Mouse (Mus musculus) CD4-positive helper T cell, adult 2 months (primary cell): ENCODE results near the gene St5.

Experiments
- DNase-seq: peaks from one replicate; pipeline ENCODE4 v3.0.0-alpha.2; 2012; ENCODE audit warnings: low read depth, missing footprints, low spot score

St5 gene

DNA sequence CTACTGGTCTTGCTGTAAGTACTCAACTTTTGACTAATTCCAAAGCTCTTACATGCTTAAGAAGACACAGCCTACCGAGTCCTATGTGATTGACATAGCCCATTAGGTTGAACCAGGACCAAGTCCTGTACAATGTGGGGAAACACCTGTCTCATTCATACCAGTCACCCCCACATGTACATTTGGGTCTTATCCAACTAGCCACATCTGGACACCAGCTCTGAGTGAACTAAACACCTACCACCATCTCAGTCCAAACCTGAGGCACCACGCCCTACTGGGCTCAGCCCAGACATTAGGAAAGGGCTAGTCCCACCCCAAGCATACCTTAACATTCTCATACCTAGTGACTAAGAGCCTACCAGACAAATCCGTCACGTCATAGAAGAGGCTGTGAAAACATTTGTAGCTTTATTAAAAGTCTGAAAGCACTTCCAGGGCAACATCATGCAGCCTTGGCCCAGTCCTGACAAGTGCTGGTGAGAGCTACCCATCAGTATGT, 135.0 kb downstream of the St5 start:
- DNase-seq = no peak

DNA sequence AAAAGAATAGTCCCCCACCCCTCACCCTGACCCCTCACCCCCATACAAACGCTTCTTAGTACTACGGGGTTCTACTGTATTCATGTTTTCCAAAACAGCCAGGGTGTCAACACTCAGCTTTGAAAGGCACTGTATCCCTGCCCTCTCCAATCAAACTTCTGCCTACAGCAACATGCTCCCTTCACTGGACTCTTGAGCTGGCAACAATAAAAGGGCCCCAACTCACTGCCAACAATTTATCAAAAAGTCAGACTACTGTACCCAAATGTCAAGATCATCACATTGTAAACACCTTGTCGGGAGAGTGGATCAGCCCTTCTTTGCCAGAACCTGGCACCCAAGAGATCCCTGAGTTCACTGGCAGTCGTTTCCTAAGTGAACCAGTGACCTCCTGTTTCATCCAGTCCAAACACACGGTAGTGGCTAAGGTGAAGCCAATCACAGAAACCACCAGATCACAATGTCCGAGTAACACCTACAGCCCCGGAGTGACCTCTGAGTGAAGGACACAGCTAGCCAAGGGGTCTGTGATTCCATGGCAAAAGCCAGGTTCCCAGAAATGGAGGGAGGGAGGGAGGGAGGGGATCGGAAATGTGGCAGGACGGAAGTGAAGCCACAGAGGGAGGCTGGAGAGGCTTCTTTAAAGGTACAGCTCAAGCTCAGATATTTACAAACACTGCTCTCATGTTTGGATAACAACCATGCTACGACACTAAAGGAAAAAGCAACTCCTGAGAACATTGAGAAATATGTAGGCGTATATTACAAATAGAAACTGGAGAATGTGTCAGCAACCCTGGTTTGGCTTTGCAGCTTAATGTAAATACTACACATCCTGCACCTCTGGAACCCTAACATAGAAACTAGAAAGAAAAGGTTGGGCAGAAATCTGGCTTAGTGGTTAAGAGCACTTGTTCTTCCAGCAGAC, 136.3 kb downstream of the St5 start:
- no peak for DNase-seq

DNA sequence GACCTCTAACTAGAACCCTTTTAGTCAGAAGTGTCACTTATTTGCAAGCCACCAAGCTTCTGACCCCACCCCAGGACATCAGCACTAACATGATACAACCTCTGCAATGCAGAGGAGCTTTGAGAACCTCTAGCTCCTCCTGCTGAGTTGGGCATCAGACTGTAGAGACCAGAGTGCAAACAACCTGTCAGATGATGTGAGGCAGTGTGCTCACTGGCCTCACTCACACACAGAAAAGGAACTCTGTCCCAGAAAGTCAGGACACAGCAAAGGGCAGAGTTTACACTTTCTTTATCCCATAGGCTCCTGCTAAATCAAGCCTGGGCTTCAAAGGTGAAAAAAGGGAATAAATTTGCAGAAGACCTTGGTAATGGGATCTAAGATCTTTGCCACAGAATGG, 137.1 kb downstream of the St5 start:
- DNase-seq = no peak

DNA sequence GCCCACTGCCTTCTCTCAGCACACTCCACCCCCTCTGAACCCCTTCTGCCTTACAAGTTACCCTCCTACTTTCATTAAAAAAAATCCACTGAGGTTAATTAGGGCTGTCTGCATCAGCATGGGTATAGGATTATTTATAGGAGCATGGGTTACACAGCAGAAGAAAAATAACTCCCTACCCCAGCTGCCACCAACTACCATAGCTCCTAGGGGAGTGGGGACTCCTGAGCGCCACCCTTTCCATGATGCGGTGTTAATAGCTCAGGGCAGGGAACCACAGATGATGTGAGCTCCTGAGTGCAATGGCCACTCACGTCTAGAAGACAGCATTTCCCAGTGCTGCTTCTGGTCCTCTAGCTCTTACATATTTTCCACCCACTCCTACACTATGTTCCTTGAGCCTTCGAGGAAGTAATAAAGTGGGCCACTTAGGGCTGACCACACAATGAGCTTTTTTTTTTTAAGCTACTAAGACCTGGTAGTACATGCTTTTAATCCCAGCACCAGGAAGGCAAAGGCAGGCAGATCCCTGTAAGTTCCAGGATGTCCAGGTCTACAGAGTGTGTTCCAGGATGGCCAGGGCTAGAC, 139.5 kb downstream of the St5 start:
- DNase-seq = no peak

DNA sequence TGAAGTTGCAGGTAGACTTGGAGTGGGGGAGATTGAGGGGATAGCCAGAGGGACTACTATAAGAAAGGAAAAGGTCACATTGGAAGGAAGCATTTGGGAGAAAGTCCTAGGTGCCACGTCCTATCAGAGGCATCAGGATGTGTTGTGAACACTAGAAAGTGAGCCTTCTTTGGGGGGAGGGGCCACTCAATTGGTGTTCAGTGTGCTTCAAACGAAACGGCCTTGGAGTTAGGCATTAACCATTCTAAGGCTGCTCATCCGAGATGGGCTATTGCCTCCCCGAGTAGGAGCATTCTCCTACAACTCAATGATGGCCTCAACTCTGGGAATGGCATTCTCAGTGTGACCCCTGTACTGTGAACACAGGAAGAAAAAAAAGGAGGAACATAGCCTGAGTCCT, 140.7 kb downstream of the St5 start:
- DNase-seq = no peak

DNA sequence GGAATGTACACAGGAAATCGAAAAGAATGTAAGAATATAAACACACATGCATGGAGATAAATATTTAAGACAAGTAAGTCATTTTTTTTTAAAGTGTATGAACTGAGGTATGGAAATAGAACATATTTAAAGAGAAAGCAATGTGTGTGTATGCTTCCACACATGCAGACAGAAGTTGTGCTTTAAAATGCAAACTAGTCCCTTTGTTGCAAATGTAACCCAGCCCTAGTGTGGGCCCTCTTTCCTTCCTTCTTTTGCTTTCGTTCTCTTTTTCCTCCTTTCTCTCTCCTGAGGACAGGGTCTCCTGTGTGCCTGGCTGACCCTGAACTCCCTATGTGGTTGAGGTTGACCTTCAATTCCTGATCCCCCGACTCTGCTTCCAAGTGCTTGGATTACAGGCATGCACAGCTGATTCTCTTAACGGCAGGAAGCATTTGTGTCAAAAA, 141.2 kb downstream of the St5 start:
- no peak for DNase-seq

DNA sequence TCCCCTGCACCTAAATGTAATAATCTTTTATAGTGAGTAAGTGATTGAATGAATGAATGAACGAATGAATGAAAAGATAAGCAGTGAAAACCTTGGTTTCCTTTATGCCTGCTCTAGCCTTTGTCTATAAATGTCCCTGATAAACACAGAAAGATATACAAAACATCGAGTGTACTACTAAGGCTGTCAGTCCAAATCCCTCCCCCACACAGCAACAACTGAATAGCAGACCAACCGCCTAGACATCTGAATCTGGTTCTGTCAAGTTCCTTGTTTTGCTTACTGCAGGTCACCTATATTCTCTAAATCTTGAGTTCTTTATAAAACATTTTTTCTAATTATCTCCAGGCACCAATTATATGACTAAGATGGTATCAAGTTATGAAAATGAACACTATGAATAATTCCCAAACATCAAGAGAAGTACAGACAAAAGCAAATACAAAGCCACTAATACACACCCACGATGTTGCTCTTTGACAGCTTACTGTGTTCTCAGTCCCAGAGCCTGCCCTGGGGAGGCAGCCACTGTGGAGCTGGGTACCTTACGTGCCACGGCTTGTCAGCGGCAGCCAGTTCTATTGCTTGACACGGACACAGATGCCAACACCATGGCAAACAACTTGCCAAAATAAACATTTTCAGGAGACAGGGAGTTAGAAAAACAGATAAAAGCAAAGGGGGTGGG, 141.8 kb downstream of the St5 start:
- DNase-seq = no peak

DNA sequence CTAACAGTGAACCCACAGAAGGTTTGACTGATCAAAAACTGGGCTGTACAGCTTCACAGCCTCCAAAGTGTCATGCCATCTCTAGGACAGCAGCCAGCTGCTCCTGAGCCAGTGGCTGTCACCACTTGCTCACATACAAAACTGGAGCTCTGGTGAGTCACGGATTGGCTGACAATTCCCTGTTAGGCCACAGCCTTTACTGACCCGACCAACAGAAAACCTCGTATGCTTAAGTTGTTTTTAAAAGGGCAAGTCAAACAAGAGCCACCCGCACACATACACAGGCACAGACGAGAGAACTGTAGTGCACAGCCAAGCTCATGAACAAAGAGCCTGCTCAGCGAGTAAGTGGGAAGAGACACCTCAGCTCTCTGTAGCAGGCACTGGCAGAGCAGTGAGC, 143.9 kb downstream of the St5 start:
- no peak for DNase-seq

DNA sequence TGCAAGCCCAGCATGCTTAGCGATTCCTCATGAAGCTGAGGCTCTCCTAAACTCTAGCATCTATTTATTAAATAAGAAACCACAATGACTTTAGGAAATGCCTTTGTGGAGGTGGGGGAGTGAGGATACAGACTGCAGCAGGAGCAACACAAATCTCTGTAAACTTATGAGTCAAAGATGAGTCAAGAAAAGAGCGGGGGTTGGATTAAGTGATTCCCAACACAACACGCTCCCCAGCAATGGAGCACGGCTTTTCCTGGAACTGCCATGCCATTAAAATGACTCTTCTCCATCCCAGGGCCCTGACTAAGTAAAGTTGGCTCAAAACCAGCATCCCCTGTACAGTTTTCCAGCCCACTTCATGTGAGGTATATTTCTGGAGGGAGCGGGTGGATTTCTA, 156.7 kb downstream of the St5 start:
- DNase-seq = no peak

DNA sequence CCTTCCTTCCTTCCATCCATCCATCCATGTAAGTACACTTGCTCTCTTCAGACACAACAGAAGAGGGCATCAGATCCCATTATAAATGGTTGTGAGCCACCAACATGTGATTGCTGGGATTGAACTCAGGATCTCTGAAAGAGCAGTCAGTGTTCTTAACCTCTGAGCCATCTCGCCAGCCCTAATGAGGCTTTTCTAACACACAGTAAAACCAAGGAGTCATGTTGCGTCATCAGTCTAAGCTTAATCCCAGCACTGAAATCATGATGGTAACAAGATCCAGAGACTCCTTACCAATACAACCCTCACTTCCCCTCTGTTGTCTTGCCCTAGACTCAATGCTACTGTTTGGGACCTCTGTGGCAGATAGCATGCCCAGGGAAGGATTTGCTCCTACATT, 157.2 kb downstream of the St5 start:
- no peak for DNase-seq

DNA sequence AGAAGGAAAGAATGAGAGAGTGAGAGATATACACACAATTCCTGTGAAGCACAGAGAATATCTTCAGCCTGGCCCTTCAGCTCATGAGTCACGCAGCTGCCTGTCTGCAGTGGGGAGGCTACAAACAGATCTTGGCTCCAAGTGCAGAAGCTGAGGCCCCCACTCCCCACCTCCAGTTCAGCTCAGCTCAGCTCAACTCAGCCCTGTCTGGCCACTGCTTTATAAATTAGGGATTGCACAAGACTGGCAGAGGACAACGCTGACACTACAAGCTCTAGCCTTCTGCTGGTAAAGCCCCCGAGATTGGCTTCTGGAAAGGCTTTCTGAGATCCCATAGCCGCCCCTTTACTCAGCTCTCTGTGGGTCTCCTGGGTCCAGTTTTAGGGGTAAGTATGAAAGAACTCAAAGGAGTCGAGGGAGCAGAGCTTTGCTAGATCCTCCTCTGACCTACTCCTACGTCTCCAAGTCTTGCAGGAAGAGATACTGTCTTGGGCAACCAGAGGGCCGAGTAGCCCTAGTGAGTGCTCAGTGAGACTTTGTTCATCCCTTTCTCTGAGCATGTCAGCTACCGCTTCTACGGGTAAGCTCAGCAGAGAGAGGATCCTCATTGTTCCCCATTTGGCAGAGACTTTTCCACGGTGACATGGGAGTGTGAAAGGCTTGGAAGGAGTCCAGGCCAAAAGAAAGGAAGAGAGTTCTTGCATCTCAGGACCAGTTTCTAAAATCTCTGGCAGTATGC, 158.0 kb downstream of the St5 start:
- DNase-seq = no peak

DNA sequence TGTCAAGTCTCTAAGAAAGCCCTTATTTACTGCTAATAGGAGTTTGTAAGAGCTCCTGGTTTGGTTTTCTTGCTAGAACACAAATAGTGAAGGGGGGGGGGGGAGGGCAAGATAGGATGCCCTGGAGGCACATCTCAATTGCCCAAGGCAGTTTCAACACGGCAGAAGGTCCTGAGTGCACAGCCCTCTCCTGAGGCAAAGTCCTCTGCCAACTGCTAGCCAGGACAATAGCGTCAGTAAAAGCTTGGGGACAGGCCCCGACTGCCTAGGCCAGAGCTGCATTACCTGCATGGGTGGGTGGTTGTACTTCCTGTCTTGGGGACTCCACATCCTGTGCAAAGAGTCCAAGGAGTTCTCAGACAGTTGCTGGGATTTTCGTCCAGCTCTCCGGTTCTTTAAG, 158.6 kb downstream of the St5 start:
- DNase-seq = no peak

DNA sequence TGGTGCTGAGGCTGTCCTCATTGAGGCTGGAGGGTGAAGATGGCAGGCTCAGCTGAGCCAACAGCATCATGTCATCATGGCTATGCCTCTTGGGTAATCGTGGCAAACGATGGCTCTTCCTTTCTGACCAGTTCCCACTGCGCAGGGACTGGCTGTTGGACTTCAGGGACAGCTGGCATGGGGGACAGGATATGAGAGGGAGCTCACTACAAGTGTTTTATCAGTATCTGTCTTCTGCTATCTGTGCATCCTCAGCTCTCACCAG, 161.1 kb downstream of the St5 start:
- no peak for DNase-seq

DNA sequence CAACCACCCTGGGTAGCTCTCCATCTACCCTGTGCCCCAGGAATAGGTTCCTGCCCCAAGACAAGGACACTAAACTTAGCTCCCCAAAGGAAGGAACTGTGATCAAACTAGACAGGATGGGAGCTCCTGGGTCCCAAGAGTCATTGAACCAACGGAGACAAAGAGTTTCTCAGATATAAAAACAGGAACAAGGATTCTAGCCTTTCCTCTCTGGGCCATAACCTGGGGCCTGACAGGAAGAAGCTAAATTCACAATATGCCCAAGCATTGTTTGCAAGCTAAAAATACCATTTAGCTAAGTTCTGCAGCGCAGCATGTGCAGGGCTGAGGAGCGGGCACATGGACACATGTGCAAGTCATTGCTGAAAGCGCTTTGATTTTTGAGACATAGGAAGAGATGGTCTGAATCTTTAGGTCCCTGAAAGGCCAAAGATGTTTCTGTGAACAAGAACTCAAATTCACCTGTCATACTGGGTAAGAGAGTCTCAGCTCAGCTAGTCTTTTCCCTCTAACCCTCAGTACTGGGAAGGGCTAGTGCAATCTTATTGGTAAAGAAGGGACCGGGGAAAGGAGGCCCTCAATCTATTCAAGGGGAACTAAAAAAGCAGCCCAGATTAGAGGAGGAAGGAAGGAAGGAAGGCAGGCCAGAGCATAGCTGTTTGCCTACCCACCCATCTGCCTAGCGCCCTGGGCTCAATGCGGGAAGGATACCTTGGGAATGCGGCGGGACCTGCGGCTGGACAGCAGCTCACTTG, 161.6 kb downstream of the St5 start:
- DNase-seq = no peak

DNA sequence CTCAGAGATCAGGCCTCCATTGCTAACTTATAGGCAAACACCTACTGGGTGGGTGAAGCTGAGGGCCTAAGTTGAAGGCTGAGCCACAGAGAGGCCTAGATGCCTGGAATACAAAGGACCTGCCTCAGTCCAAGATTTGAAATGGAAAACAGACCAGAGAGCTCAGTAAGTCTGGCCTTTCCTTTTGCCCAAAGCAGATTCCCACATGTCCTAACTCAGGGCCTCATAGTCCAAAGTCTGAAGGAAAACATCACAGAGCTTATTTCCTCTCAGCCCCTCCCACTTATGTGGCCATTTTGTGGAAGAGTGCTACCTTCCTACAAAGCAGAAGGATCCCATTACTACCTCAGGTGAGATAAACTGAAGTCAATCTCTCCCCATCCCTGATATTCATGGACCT, 162.5 kb downstream of the St5 start:
- no peak for DNase-seq

DNA sequence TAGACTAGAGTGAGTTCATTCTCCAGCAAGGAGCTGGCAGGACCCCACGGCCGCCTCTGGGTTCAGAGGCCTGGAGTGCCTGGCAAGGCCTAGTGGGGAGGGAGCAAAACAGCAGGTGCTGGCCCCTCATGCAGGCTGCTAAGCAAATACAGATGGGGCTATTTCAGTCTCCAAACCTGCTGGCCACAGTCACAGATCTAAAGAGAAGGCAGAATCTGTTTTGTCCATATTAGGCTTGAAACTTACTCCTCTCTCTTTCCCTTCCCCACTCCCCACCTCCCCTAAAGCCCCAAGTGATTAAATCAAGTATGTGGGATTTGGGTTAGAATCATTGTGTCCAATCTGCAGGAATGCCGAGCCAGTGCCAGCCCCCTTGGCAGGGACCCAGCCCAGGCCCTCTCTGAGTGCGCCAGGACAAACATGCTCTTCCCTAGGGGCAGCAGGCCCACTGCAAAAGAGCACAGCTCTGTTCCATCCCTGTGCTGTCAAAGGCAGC, 166.9 kb downstream of the St5 start:
- no peak for DNase-seq

DNA sequence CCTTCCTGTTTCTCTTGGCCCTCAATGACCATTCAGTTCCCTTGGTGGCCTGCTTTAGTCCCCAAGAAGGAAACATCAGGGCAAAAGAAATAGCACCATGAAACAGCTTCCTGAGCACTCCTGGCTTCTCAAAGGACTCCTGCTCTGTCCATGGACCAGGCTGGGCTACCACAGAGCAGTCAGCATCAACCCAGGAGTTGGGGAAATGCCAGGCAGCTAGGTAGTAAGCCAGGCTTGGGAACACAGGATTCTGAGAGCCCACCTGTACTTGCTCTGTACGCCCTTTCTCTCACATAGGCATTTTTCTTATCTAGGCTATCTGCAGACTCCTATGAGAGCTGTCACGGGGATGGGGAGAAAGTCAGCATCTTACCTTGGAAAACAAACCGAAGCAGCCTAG, 168.5 kb downstream of the St5 start:
- no peak for DNase-seq

DNA sequence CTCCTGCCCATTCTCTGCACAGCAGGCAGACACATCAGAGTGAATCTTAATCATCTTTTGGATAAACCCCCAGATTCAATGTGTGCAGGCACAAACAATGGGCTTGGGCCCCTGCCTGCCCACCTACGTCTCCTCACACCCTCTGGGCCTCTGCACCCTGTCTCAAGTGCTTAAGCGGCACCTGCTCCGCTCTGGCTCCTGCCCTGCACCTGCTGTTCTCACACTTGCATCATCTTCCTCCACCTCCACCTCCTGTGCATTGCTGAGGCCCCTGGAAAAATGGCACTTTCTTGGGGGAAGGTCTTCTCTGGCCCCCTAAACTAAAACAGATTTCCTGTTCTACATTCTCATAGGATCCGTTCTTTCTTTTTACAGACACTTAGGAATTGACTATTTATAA, 169.5 kb downstream of the St5 start:
- no peak for DNase-seq

DNA sequence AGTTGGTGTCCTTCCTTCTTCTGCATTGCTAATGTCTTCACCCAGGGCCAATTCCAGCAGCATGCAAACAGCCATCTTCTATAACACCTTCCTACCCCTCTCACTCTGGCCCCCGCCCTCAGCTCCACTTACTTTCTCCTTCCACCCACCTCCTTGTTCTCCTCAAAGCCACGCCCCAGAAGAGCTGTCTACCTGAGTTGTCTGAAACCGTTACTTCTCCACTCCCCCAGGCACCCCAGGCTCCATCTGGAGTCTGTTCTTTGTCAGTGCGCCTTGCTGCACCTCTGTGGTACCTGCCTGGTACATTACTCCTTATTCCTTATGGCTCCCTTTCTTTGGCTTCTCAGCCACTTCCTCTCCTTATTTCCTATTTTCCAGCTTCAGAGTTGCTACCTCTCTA, 170.3 kb downstream of the St5 start:
- no peak for DNase-seq

DNA sequence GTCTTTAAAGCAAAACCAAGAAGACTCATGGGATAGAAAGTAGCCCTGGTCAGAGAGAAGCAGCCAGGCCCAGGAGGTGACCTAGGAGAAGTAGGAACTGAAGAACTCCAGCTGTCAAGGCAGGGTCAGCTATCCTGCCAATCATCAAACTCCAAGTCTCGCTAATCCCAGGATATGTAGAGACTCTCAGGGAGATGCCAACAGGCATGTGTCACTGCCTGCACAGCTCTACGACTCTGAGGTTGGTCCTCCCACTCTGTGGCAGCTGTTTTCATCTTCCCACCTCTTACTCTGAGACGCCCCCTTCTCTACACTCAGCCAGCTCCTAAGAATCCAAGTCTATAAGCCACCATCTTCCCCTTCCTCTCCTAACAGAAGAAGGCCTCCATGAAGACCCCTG, 170.7 kb downstream of the St5 start:
- DNase-seq = no peak

DNA sequence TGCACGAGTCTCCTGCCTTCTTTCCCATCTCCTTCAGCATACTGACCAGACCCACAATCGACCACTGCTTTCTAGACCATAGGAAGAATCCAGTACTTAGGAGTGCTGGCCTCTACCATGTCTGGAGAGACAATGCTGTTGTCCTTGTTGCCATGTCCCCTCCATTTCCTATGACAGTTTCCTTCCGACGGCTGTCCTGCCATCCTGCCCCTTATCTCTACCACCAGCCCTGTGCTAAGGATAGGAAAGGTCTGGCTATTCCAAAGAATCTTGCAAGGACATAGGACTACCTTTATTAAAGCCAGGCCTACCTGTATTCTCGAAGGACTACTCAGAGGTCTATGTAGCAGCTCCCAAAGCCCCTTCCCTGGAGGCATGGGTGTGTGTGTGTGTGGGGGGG, 171.9 kb downstream of the St5 start:
- no peak for DNase-seq
